Mouse (Mus musculus): ENCODE data around the gene Dscaml1. TPM values are rescaled to one million over a fixed set of nuclear protein-coding genes. Genes with fewer than 3 reads are reported as not detected.

Dscaml1 gene
- polyA plus RNA-seq, 1 experiment from 2014 or later, result 16.4 TPM

DNA sequence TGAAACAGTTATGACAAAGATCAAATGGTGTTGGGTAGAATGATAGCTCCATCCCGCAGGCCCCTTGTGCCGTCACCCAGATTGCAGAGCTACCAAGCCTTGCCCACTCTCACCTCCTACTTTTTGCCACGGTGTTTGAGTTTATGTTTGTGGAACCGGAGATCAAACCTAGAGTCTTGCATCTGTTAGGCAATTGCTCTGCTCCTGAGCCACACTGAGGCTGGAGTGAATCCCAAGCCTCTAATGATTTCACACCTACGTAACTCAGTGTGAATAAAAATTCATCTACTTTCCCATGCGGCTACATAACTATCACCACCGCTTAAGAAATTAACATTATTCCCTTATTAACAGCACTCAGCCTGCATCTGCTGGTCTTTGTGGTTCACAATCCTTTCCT, 192.0 kb downstream of the Dscaml1 start:
- ATAC-seq (ENCODE audit: low FRiP score), result no peak
- 69% methylated on average over 7 of the region's 7 CpGs for WGBS
- Histone ChIP-seq H3K36me3 (no peaks in the 10 kb centered on the region), H3K4me1 (peaks cover 49% of the 10 kb centered on the region), H3K9ac (replicated peaks) (no peak overlapping the region), H3K9me3 (replicated peaks) (no peaks in the 10 kb centered on the region), H3K27ac (replicated peaks) (peak overlapping the region; percentile 66), H3K27me3 (replicated peaks) (no peaks in the 10 kb centered on the region), H3K4me3 (replicated peaks) (no peak overlapping the region), H3K4me2 (no peak overlapping the region)

DNA sequence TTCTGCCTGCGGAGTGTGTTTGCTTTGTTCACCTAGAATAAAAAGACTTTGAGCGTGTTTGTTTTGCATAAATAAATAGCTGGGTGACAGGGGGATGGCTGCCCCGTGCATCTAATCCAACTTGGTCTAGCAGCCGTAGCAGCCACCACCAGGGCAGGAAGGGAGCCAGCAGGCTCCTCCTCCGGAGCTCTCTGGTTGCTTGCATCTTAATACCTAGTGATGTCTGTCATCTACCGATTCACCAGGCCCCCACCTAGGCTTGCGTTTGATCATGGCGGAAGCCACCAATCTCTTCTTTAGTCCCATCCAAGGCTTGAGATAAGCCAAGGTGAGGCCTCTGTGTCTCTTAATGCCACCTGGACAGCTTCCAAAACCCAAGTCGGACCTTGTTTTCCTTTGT, 193.6 kb downstream of the Dscaml1 start:
- Histone ChIP-seq H3K4me2 (no peak overlapping the region), H3K27ac (replicated peaks) (peak overlapping the region; percentile 73), H3K9ac (replicated peaks) (no peak overlapping the region), H3K36me3 (no peaks in the 10 kb centered on the region), H3K4me3 (replicated peaks) (no peak overlapping the region), H3K27me3 (replicated peaks) (no peaks in the 10 kb centered on the region), H3K4me1 (peaks cover 53% of the 10 kb centered on the region), H3K9me3 (replicated peaks) (no peaks in the 10 kb centered on the region)
- ATAC-seq (ENCODE audit: low FRiP score), result no peak
- WGBS, result 44% methylated on average over 9 of the region's 9 CpGs

DNA sequence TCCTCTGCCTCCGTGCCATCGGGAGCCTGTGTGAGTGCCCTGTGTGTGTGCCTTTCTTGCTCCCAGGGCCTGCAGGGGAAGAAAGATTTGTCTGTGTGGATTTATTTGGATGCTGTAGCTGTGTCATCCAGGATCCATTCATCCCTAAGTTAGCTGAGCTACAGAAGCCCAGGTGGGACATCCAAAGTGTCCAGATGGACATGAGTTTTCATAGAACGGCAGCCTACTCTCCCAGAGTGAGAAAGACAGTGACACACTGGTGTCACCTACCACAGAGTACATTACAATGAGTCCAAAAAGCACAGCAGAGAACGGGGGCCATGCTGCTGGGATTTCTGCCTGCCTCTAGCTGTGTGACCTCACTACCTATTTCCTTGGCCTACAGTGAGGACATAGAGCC, 194.5 kb downstream of the Dscaml1 start:
- WGBS, result 88% methylated on average over 4 of the region's 4 CpGs
- Histone ChIP-seq H3K4me1 (peaks cover 53% of the 10 kb centered on the region), H3K36me3 (no peaks in the 10 kb centered on the region), H3K4me3 (replicated peaks) (no peak overlapping the region), H3K4me2 (no peak overlapping the region), H3K27ac (replicated peaks) (peak overlapping the region; percentile 73; the same call in 1 of the 2 replicates), H3K27me3 (replicated peaks) (no peaks in the 10 kb centered on the region), H3K9ac (replicated peaks) (no peak overlapping the region), H3K9me3 (replicated peaks) (no peaks in the 10 kb centered on the region)
- ATAC-seq (ENCODE audit: low FRiP score), result no peak

DNA sequence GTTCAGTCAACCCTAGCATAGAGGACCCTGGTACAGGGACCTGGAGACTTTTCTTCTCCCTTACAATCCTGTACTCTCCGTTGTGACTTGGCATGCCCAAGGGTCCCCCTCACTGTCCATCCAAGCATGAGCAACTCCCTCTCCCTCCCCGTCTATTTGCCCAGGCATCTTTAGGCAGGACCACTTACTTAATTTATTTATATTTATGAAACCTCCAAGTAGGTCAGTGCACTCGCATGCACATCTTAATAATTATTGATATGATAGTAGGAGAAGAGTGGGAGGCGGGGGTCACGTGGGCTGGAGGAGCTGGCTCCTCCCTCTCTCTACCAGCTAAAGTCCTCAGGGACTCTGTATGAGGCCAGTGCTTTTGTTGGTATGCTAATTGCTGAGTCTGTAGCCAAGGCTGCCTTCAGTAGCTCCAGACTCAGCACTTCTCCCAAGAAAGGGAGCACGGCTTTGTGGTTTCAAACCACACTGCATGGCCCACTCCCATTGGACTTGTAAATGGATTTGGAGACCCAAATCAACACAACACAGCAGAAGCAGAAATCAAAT, 199.5 kb downstream of the Dscaml1 start:
- Histone ChIP-seq H3K9me3 (replicated peaks) (no peaks in the 10 kb centered on the region), H3K27me3 (replicated peaks) (no peaks in the 10 kb centered on the region), H3K27ac (replicated peaks) (peak overlapping the region; percentile 74), H3K36me3 (no peaks in the 10 kb centered on the region), H3K4me2 (no peak overlapping the region), H3K4me3 (replicated peaks) (no peak overlapping the region), H3K4me1 (peaks cover 33% of the 10 kb centered on the region), H3K9ac (replicated peaks) (no peak overlapping the region)
- peak; percentile 16; the same call in 1 of the 2 replicates for ATAC-seq (ENCODE audit: low FRiP score)
- 40% methylated on average over 6 of the region's 6 CpGs for WGBS

DNA sequence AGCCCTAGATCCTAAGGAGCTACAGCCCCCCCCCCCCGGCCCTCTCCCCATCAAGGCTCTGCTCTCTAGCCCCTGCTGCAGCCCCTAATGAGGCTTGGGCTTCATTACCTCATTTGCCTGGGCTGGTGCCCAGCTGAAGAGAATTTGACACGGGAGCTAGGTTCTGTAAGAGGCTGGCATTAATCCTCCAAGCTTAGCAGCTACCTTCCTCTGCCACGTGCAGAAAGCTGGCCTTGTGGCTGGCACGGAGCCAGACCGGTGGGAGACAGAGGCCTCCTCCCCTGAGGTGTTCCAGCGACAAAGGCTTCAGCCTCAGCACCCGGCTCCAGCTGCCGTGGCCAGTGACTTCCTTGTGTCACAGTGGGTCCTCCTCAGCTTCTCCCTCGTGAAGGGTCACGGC, 206.1 kb downstream of the Dscaml1 start:
- ATAC-seq (ENCODE audit: low FRiP score), result peak; percentile 57
- WGBS, result 31% methylated on average over 10 of the region's 10 CpGs
- H3K9ac ChIP-seq (replicated peaks), result no peak overlapping the region

DNA sequence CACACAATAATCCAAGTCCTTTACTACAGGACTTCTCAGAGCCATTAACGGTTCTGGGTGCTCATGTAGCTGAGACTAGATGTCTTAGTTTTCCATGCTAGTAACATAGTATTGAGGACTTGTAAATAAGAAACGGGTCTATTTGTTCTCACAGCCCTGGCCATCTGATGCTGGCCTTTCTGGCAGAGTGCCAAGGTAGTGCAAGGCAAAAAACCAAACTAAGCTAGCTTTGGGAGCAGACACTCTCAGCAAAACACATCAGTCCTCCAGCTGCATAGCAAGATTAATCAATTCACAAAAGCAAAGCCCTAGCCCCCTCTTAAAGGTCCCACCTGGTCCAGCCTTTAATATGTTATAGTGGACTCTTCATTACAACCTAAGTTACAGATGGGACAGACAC, 206.6 kb downstream of the Dscaml1 start:
- no peaks in the 10 kb centered on the region for H3K36me3 ChIP-seq
- H3K27me3 ChIP-seq (replicated peaks), result no peaks in the 10 kb centered on the region
- WGBS, result 34% methylated on average over 2 of the region's 2 CpGs
- no peak for ATAC-seq (ENCODE audit: low FRiP score)
- H3K4me2 ChIP-seq, result no peak overlapping the region
- H3K4me3 ChIP-seq (replicated peaks), result no peak overlapping the region
- no peak overlapping the region for H3K9ac ChIP-seq (replicated peaks)
- H3K27ac ChIP-seq (replicated peaks), result peak overlapping the region; percentile 51
- no peaks in the 10 kb centered on the region for H3K9me3 ChIP-seq (replicated peaks)
- peaks cover 34% of the 10 kb centered on the region for H3K4me1 ChIP-seq

More for the DNA sequence above, 206.1 kb downstream of the Dscaml1 start:
- Histone ChIP-seq H3K27ac (replicated peaks) (peak overlapping the region; percentile 51), H3K4me2 (no peak overlapping the region), H3K4me1 (peaks cover 36% of the 10 kb centered on the region), H3K4me3 (replicated peaks) (no peak overlapping the region), H3K36me3 (no peaks in the 10 kb centered on the region), H3K9me3 (replicated peaks) (no peaks in the 10 kb centered on the region), H3K27me3 (replicated peaks) (no peaks in the 10 kb centered on the region)

DNA sequence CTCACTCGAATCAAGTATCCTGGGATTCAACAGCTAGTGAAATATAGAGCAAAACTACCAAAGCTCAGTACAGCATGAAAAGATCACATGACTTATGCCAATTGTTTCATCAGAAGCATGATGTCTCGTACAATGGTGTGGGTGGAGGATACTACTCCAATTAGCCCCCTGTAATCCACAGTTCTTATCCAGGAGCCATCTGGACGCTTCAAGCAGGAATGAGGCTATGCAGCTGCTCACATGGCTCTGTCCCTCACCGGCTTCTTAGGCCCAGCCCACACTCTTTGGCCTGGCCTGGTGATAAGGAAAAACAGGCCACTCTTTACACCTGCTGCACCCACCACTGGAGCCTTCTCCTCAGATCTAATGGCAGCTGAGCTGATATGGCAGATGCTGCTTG, 208.6 kb downstream of the Dscaml1 start:
- Histone ChIP-seq H3K4me2 (no peak overlapping the region), H3K4me1 (peaks cover 30% of the 10 kb centered on the region), H3K9ac (replicated peaks) (no peak overlapping the region), H3K9me3 (replicated peaks) (no peaks in the 10 kb centered on the region), H3K27me3 (replicated peaks) (no peaks in the 10 kb centered on the region), H3K36me3 (no peaks in the 10 kb centered on the region), H3K27ac (replicated peaks) (0 out of 2 replicates have a peak overlapping the region, but pooled peaks have one; percentile 18), H3K4me3 (replicated peaks) (no peak overlapping the region)
- WGBS, result 75% methylated on average over 4 of the region's 4 CpGs
- no peak for ATAC-seq (ENCODE audit: low FRiP score)

DNA sequence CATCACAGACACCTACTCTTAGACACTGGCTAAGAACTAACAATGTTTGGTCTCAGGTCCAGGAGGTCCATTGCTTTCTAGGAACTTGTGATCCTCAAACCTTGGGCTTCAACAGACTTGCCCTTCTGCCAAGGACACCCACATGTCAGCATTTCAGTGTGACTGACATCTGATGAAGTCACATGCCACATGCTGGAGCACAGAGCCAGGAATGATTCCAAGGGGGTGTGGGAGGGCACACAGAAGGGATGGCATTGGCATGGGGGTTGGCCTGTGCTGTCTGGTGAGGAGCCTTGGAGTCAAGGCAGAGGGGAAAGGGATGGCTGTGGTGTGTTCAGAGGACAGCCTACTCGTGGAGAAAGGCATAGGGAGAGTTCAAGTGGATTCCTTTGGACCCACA, 210.9 kb downstream of the Dscaml1 start:
- Histone ChIP-seq H3K27me3 (replicated peaks) (no peaks in the 10 kb centered on the region), H3K4me2 (no peak overlapping the region), H3K9me3 (replicated peaks) (no peaks in the 10 kb centered on the region), H3K4me1 (peaks cover 29% of the 10 kb centered on the region), H3K9ac (replicated peaks) (no peak overlapping the region), H3K36me3 (no peaks in the 10 kb centered on the region), H3K4me3 (replicated peaks) (no peak overlapping the region), H3K27ac (replicated peaks) (no peak overlapping the region)
- ATAC-seq (ENCODE audit: low FRiP score), result no peak
- WGBS, result 57% methylated on average over 1 of the region's 1 CpGs

DNA sequence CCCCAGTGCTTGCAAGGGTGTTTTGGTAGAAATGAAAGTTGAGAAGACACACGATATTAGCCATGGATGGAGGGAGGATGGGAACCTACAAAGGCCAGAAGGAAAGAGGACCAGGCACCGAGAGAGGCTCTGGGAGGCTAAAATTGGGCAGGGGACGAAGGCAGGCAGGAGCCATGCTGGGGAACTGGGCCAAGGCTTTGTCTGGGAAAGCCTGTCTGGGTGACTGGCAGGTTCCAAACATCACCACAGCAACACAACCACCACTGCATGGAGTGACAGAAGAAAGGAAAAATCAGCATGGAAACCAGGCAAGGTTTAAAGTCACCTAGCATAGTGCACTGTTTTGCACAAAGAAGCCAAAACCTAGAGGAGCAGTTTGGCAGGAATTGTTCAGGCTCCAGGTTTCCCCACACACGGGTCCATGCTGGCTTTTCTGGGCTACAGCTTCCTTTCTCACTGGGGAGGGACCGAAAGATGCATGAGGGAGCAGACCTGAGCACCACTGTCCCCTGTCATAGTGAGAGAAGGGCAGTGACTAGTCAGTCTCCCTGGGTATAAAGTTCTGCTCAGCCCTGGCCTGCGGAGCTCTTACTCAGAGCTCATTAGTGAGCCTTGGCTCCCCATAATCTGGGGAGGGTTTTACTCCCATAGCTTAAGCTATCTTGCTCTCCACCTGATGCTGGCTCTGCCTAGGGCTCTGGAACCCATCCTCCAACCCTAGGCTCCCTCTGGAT, 211.9 kb downstream of the Dscaml1 start:
- ATAC-seq (ENCODE audit: low FRiP score), result no peak
- Histone ChIP-seq H3K9me3 (replicated peaks) (no peaks in the 10 kb centered on the region), H3K4me2 (no peak overlapping the region), H3K27ac (replicated peaks) (peak overlapping the region; percentile 60; the same call in 1 of the 2 replicates), H3K27me3 (replicated peaks) (no peaks in the 10 kb centered on the region), H3K4me3 (replicated peaks) (no peak overlapping the region), H3K4me1 (peaks cover 19% of the 10 kb centered on the region), H3K9ac (replicated peaks) (no peak overlapping the region), H3K36me3 (no peaks in the 10 kb centered on the region)
- WGBS, result 67% methylated on average over 6 of the region's 6 CpGs

DNA sequence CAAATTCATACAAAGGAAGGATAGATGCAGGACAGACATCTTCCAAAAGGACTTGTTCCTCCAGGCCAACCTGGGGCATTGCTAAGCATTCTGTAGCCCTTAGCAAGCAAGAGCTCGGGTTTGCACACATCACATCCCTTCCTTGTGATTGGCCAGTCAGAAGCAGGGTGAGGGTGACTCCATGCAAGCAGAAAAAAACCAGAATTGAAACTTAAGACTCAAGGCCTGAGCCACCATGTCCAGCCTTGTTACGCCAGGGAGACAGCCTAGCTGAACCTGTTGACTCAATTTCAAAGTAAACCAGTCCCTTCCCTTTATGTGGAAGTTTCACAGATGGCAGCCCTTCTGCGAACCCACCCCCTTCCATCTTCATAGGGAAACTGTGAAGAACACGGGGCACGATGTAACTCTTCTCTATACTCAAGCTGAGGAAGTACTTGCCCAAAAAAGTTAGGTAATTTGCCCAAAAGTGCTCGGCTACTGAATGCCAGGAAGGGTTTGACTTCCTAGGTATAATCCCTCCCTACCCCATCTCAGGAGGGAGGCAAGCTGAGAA, 218.5 kb downstream of the Dscaml1 start:
- no peak overlapping the region for H3K27ac ChIP-seq (replicated peaks)

DNA sequence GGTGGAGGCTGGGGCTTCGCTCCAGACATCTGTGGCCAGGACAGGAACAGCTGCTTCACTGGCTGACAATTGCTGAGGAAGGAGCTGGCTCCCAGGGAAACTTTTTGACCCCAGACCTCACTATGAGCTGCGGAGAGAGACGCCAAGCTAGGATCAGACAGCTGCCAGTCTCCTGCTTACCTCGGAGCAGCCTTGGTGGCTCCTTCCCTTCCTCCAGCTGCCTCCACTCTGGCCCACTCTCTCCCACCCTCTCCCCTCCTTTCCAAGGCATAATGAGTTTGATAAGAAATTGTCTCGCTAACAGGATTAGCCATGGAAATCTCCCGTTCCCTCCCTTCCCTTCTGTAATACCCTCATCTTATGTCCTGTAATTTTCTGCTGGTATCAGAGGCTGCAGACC, 219.1 kb downstream of the Dscaml1 start:
- Histone ChIP-seq H3K9me3 (replicated peaks) (no peaks in the 10 kb centered on the region), H3K36me3 (no peaks in the 10 kb centered on the region), H3K9ac (replicated peaks) (no peak overlapping the region), H3K27me3 (replicated peaks) (no peaks in the 10 kb centered on the region), H3K4me1 (peaks cover 17% of the 10 kb centered on the region), H3K4me3 (replicated peaks) (no peak overlapping the region), H3K27ac (replicated peaks) (0 out of 2 replicates have a peak overlapping the region, but pooled peaks have one; percentile 2), H3K4me2 (no peak overlapping the region)
- WGBS, result 56% methylated on average over 6 of the region's 6 CpGs
- no peak for ATAC-seq (ENCODE audit: low FRiP score)

More for the DNA sequence above, 218.5 kb downstream of the Dscaml1 start:
- Histone ChIP-seq H3K9ac (replicated peaks) (no peak overlapping the region), H3K27me3 (replicated peaks) (no peaks in the 10 kb centered on the region), H3K4me3 (replicated peaks) (no peak overlapping the region), H3K9me3 (replicated peaks) (no peaks in the 10 kb centered on the region), H3K4me2 (no peak overlapping the region), H3K4me1 (peaks cover 13% of the 10 kb centered on the region), H3K36me3 (no peaks in the 10 kb centered on the region)
- 85% methylated on average over 6 of the region's 6 CpGs for WGBS
- ATAC-seq (ENCODE audit: low FRiP score), result no peak
